ENCODE assay signal across 14 mouse cellular contexts in the genomic region with DNA sequence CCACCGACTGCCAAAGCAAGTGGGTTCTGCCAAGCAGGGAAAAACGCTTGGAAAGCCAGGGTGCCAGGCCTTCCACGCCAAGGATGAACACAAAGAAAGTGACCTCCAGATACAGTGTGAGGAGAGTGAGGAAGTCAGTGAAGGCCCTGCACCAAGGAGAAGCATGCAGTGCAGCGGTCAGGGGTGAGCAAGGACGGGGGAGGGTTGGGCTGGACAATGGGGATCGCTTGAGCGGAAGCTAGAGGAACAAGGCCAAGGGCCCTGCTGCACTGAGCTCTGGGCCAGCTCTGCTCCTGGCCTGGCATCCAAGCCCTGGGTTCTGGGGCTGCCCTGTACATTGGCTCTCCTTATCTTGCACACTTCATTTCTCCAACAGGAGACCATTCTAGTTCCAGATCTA. TPM values are rescaled to one million over a fixed set of nuclear protein-coding genes. Genes with fewer than 3 reads are reported as not detected.
DNase-seq lines count a peak whose midpoint lies in the region; ATAC-seq lines count a peak whose summit lies in the region.
"Had no signal": no experiment of that assay in that cellular context is flagged by ENCODE, and none has a peak within 500 bp of the region (broad histone marks: within the 10 kb centered on the region; RNA-seq: fewer than 3 reads in every experiment).

No protein-coding gene starts in this region.

- no peak overlapping the region for H3K9ac ChIP-seq in hindbrain, embryonic 11.5 days (ENCODE audit: low read depth, low read length)
- H3K9ac ChIP-seq: limb, embryonic 13.5 days; neural tube, embryonic 15.5 days had no signal

- H3K9me3 ChIP-seq in hindbrain, embryonic 10.5 days = no peaks in the 10 kb centered on the region
- no peaks in the 10 kb centered on the region for H3K9me3 ChIP-seq in hindbrain, embryonic 11.5 days (ENCODE audit: control insufficient read depth, low read length)
- H3K9me3 ChIP-seq: limb, embryonic 13.5 days; neural tube, embryonic 15.5 days had no signal

- no peak overlapping the region for H3K4me2 ChIP-seq in hindbrain, embryonic 11.5 days (replicated peaks; ENCODE audit: low read depth, low read length)
- H3K4me2 ChIP-seq: limb, embryonic 13.5 days; neural tube, embryonic 15.5 days had no signal

- peaks cover 37% of the 10 kb centered on the region for H3K4me1 ChIP-seq in hindbrain, embryonic 10.5 days (replicated peaks)
- no peaks in the 10 kb centered on the region for H3K4me1 ChIP-seq in hindbrain, embryonic 11.5 days (replicated peaks; ENCODE audit: control insufficient read depth, insufficient read depth, low read length)

- DNase-seq in hindbrain, embryonic 10.5 days (ENCODE audit: low spot score) = no peak
- no peak for DNase-seq in hindbrain, embryonic 11.5 days (ENCODE audit: low spot score)
- peak; percentile 43 for DNase-seq in testis, postnatal 14 days (ENCODE audit: low spot score)
- DNase-seq in testis, postnatal 10 days (ENCODE audit: low spot score) = no peak
- DNase-seq in cerebellum, adult 9-10 months = peak; percentile 60
- no peak for DNase-seq in right cerebral cortex, postnatal 25 days
- DNase-seq in frontal cortex, postnatal 25 days (ENCODE audit: low spot score in 2 of 2) = no peak
- DNase-seq: heart, postnatal 4 days; layer of hippocampus, adult 9-11 months; lung, adult 2 months; right cerebral cortex, postnatal 14 days had no signal

- H3K27me3 ChIP-seq in hindbrain, embryonic 10.5 days (ENCODE audit: insufficient read depth, poor library complexity, severe bottlenecking) = no peaks in the 10 kb centered on the region
- H3K27me3 ChIP-seq in hindbrain, embryonic 11.5 days (ENCODE audit: control insufficient read depth, insufficient read depth, low read length) = no peaks in the 10 kb centered on the region
- H3K27me3 ChIP-seq: limb, embryonic 13.5 days; neural tube, embryonic 15.5 days had no signal

- 76% methylated on average over 7 of the region's 7 CpGs for WGBS in hindbrain, embryonic 10.5 days
- WGBS in hindbrain, embryonic 11.5 days = 67% methylated on average over 7 of the region's 7 CpGs

- ATAC-seq in hindbrain, embryonic 11.5 days (ENCODE audit: low FRiP score) = no peak
- ATAC-seq: CD4-positive, CD25-positive, alpha-beta regulatory T cell, adult 4 months had no signal

- no peak overlapping the region for H3K4me3 ChIP-seq in hindbrain, embryonic 10.5 days
- no peak overlapping the region for H3K4me3 ChIP-seq in hindbrain, embryonic 11.5 days (ENCODE audit: low read depth, low read length)
- H3K4me3 ChIP-seq: limb, embryonic 13.5 days; neural tube, embryonic 15.5 days had no signal

- H3K36me3 ChIP-seq in hindbrain, embryonic 10.5 days = peaks cover 40% of the 10 kb centered on the region
- no peaks in the 10 kb centered on the region for H3K36me3 ChIP-seq in hindbrain, embryonic 11.5 days (ENCODE audit: control insufficient read depth, insufficient read depth, low read length)

- peak overlapping the region; percentile 9; the same call in 1 of the 2 replicates for H3K27ac ChIP-seq in hindbrain, embryonic 10.5 days
- H3K27ac ChIP-seq in hindbrain, embryonic 11.5 days (ENCODE audit: low read depth, low read length) = no peak overlapping the region
- H3K27ac ChIP-seq: limb, embryonic 13.5 days; neural tube, embryonic 15.5 days had no signal

RNA-seq across cellular contexts. Expression of gene Tnip1, which starts 22.7 kb away (rescaled TPM):
- polyA plus RNA-seq in hindbrain, embryonic 10.5 days (2016; fragmentation: Nextera tagmentation; extraction: Ambion mirVana) = 14.2 and 14.7 TPM in 2 replicates
- 9.8 and 10.3 TPM in 2 replicates for polyA plus RNA-seq in hindbrain, embryonic 11.5 days (2014; fragmentation: Nextera tagmentation; extraction: Ambion mirVana)

RNA-seq across cellular contexts. Expression of gene Gpx3, which starts 37.8 kb away (rescaled TPM):
- 108 and 121 TPM in 2 replicates for polyA plus RNA-seq in hindbrain, embryonic 10.5 days (2016; fragmentation: Nextera tagmentation; extraction: Ambion mirVana)
- 91.4 and 114 TPM in 2 replicates for polyA plus RNA-seq in hindbrain, embryonic 11.5 days (2014; fragmentation: Nextera tagmentation; extraction: Ambion mirVana)

Comparison
In these comparisons a context has a peak if more than half of its experiments do, and no peak if none do; other contexts are left out.
1. DNase-seq: peak in testis, postnatal 14 days (single experiment) and cerebellum, adult 9-10 months (single experiment); none in hindbrain, embryonic 10.5 days (single experiment), hindbrain, embryonic 11.5 days (single experiment), testis, postnatal 10 days (single experiment), right cerebral cortex, postnatal 25 days (single experiment) and frontal cortex, postnatal 25 days (0 of 2).